Mouse (Mus musculus): ENCODE measurements around the gene Bloc1s1.

- TF ChIP-seq CTCF (IDR thresholded peaks at IDR 0.05 in 2 of 3, conservative IDR thresholded peaks at IDR 0.05 in 1 of 3; ENCODE audit: control insufficient read depth in 1 of 3, insufficient read depth in 1 of 3, low read depth in 2 of 3, low read length in 3 of 3, poor library complexity in 1 of 3, severe bottlenecking in 1 of 3) (no peak), RCOR1 (IDR thresholded peaks at IDR 0.05; ENCODE audit: low read depth, low read length) (no peak), ZC3H11A (IDR thresholded peaks at IDR 0.05; ENCODE audit: low read depth, low read length) (no peak), NRF1 (IDR thresholded peaks at IDR 0.05; ENCODE audit: insufficient read depth, low read depth, low read length, poor library complexity, severe bottlenecking) (no peak), POLR2A (IDR thresholded peaks at IDR 0.05; ENCODE audit: control insufficient read depth in 1 of 2, insufficient read depth in 1 of 2, low read depth in 1 of 2, low read length in 2 of 2, poor library complexity in 1 of 2) (no peak)
These were observed 27.7 kb downstream of the Bloc1s1 start for GRCm38 (mm10) chr10:128895952-128896693.
